Mouse (Mus musculus): ENCODE data around the gene Vmn1r213.

DNA sequence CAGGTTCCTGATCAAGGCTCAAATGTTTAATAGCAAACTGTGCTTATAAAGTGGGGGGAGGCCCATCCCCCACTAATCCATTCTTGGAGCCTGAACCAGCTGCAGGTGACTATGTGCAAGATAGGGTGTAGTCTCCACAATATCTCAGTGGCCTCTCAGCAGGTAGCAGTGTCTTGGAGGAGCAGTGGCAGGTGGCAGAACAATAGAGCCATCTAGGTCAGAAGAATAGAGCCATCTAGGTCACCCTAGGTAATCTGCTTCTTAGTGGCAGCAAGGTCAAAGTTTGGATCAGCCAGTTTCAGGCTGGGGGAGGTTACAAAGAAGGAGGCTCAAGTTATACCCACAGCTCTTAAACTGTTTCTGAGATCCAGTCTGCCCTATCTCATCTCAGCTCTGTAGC is 17.4 kb downstream of the Vmn1r213 start:
- TF ChIP-seq CTCF (IDR thresholded peaks at IDR 0.05; ENCODE audit: low read depth): no peak
- TF ChIP-seq EP300 (IDR thresholded peaks at IDR 0.05; ENCODE audit: low read depth): no peak

Measured in liver, postnatal 0 days (tissue).